Mouse (Mus musculus) testis, postnatal 10 days (tissue): ENCODE data around the gene Aldh3b3.
"Not testable (repeated sequence)": the region's sequence is repeated elsewhere in the genome, so short reads cannot be mapped to it uniquely, and the experiment has no call there.

Source experiments
- DNase-seq: peaks from one replicate; pipeline ENCODE4 v3.0.0; 2021; ENCODE audit warnings: low spot score

Aldh3b3 gene

GRCm38 (mm10) chr19:3974608-3975007, 16.2 kb downstream of the Aldh3b3 start:
- not testable (repeated sequence) for DNase-seq

DNA sequence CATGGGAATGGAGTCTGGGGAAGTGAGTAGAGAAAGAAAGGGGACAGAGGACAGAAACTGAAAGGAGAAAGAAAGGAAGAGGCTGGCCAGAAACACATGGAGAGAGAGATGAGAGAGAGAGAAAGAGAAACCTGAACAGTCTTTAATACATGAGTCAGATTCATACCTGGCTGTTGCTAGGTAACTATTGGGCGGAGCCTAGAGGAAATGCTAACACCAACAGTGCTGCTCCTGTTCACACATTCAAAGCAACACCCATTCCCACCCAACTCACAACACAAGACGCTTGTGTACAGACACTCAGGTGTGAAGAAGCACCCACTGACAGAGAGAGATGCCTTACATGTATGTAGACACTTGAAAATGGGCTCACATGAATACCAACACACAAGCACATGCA, 17.4 kb downstream of the Aldh3b3 start:
- DNase-seq: no peak

DNA sequence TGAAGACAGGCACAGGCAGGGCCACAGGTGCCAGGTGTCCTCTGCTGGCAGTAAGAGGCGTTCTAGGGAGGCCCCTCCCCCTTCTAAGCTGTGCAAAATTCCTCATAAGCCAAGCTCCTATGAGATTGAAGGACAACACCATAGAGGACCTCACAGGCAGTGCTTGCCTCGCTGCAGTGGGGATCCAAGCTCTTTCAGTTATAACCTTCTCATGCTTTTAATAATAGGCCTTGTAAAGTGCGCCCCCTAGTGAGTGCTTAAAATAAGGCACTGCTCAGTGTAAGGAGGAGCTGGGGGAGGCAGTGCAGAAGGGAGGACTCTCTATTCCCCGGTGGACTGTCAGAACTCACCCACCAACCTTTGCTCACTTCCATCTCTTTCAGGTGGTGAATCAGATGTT, 21.9 kb downstream of the Aldh3b3 start:
- DNase-seq: peak; percentile 84

DNA sequence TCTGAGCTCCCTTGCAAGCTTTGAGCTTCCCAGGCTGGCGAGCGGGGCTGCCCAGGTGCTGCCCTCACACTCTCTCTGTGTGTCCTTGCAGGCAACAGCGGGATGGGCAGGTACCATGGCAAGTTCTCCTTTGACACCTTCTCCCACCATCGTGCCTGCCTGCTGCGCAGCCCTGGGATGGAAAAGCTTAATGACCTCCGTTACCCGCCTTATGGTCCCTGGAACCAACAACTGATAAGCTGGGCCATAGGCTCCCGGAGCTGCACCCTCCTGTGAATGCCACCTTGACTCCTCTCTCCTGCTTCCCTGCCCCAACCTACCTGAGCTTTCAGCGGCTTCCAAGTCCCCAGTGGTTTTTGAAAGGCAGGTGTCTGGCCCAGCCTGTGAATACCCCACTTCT, 22.5 kb downstream of the Aldh3b3 start:
- no peak for DNase-seq

GRCm38 (mm10) chr19:3983527-3984200, 25.2 kb downstream of the Aldh3b3 start:
- no peak for DNase-seq

DNA sequence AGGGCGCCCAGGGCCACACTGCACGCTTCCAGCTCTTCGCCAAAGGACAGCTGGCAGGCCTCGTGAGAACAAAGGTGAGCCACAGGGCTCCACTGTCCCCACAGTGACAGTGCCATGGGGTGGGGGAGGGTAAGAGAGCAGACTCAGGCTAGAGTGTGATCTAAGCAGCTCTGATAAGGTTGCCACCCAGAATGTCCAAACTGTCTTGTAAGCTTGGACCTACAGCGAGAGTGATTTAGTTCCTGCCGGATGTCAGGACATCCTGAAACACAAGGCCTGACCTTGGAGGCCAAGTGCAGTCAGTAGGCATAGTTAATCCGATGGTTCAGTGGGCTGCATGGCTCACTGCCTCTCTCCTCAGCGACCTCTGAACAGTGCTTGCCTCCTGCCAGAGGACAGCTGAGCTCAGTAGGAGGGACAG, 26.8 kb downstream of the Aldh3b3 start:
- DNase-seq: no peak

GRCm38 (mm10) chr19:3986334-3986733, 27.9 kb downstream of the Aldh3b3 start, which contains the start of gene Acy3:
Gene Acy3 (plus strand): TSS chr19:3986570.
- DNase-seq: peak; percentile 91

DNA sequence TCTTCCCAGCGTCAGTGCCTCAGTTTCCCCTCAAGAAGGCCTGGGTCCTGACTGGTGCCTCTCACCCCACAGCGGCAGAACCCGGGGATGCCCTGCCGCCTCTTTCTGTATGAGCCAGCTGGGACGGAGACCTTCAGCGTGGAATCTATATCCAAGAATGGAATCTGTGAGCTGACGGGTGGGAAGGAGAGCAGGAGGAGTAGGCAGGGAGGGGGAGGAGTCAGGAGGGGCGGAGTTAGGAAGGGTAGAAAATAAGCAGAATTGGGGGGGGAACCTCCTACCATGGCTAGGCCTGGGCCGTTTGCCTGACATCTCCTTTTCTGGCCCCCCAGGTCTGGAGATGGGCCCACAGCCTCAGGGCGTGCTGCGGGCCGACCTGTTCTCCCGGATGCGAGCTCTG, 29.6 kb downstream of the Aldh3b3 start:
- DNase-seq: no peak

DNA sequence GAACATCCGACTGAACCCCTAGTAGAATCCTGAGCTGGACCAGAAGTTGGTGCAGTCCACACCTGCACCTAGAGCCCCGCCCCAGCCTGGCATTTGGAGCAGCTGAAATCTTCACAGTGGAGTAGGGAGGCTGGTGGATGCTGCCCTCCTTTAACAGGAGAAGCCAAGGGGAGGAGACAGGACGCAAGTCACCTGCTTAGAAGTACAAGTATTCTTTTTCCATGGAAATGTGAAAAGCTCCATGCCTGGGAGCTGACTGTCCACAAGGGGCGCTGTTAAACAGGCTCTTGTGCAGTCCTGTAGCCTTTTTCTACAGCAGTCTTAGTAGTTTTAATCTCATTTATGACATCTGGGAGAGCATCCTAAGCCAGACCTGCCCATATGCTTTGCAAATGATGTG, 30.3 kb downstream of the Aldh3b3 start:
- DNase-seq: no peak

DNA sequence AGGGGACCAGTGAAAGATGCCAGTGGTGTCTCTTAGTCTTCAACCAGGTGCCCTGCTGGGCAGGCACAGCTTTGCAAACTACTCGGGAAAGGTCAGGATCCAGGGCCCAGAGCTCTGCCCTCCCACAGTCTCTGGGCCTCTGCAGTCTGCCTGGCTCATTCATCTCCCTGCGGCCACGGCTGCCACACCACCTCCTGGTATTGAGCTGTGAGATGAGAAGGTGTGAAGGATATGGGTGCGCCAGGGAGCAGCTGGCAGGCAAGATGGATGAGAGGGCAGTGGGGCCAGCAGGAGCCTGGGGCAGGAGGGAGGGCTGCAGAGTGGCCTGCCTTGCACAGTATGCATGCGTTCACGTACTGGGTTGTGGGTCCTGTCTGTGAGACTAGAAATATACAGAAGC, 32.4 kb downstream of the Aldh3b3 start:
- DNase-seq: no peak

- DNase-seq: no peak
These were observed 33.1 kb downstream of the Aldh3b3 start for GRCm38 (mm10) chr19:3991562-3991961.

DNA sequence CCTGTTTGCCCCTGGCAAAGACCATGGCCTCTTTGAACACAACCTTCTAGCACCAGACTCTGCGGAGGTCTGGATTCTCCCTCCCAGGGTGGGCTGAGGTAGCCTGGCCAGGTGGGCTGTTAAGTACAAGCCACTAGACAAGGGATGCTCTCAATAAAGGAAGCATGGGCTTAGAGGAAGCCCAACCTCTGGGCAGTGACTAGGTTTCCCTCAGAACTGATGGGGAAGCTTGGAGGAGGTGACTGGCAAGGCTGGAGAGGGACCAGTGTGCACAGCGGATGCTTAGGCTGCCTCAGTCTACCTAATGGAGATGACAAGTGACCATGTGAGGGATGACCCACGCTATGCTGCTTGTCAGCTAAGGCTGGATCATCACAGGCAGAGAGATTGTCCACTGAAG, 33.5 kb downstream of the Aldh3b3 start:
- DNase-seq: no peak

- DNase-seq: no peak
These were observed 34.0 kb downstream of the Aldh3b3 start, which contains the start of gene Tbx10 for GRCm38 (mm10) chr19:3992416-3992815. Gene Tbx10 (plus strand): TSS chr19:3992752.

GRCm38 (mm10) chr19:3994932-3995331, 36.5 kb downstream of the Aldh3b3 start:
- no peak for DNase-seq

DNA sequence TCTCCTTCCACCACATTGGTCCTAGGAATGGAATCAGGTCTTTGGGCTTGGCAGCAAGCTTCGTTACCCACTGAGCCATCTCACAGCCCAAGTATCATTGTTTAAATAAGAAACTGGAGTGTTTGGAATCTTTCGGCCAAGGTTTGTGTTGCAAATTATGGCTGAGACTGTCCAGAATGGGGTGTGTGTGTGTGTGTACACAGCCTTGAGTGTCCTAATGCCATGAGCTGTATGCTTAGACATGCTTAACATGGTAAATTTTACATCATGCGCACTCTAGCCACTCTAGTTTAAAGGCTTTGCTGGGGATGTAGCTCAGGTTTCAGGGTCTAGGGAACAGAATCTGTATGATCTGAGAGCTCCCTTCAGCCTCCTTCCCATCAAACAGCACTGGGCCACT, 37.1 kb downstream of the Aldh3b3 start:
- DNase-seq: no peak

DNA sequence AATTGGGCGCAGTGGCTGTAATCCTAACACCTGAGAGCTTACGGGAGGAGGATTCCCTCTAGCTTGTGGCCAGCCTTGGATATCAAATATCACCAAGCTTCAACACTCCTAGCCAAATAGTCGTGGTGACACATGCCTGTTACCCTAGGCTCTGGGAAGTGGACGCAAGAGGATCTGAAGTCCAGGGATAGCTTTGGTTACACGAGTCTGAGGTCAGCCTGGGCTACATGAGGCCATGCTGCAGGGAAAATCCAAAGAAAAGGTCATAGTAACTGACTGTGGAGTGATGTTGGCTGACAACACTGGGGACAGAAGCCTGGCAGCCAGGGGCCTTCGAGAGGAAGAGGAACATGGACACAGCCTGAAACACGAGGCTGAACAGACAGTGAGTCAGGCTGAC, 37.7 kb downstream of the Aldh3b3 start:
- no peak for DNase-seq

DNA sequence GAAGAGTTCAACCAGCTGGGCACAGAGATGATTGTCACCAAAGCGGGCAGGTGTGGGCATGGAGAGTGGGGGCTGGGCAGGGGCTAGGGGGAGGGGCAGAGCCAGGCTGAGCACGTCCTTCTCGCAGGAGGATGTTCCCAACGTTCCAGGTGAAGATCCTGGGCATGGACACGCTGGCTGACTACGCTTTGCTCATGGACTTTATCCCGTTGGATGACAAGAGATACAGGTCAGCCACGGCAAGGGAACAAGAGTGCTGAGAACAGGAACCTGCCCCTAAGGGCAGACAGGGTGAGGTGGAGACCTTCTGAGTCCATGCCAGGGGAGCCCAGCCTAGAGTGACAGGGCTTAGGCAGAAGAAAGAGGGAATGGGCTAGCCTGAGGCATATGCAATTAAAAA, 38.3 kb downstream of the Aldh3b3 start:
- DNase-seq: no peak

- no peak for DNase-seq
These were observed 38.8 kb downstream of the Aldh3b3 start for GRCm38 (mm10) chr19:3997231-3997630.

DNA sequence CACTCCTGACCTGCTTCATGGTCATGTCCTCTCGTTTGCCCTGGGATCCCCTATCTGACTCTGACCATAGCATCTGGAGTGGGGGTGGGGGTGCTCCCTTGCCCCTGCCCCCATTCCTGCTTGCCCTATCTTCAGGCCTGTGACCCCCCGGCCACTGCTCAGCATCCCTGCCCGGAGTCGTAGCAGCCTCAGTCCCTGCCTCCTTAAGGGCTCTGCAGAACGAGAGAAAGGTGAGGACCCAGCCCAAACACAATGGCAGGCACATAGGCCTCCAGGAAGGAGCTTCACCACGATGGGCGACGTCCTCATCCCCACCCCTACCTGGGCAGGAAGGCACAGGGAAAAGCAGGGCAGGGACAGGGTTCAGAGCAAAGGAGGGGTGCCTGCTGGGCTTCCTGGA, 39.9 kb downstream of the Aldh3b3 start:
- DNase-seq: no peak

GRCm38 (mm10) chr19:3999121-3999730, 40.8 kb downstream of the Aldh3b3 start:
- no peak for DNase-seq

DNA sequence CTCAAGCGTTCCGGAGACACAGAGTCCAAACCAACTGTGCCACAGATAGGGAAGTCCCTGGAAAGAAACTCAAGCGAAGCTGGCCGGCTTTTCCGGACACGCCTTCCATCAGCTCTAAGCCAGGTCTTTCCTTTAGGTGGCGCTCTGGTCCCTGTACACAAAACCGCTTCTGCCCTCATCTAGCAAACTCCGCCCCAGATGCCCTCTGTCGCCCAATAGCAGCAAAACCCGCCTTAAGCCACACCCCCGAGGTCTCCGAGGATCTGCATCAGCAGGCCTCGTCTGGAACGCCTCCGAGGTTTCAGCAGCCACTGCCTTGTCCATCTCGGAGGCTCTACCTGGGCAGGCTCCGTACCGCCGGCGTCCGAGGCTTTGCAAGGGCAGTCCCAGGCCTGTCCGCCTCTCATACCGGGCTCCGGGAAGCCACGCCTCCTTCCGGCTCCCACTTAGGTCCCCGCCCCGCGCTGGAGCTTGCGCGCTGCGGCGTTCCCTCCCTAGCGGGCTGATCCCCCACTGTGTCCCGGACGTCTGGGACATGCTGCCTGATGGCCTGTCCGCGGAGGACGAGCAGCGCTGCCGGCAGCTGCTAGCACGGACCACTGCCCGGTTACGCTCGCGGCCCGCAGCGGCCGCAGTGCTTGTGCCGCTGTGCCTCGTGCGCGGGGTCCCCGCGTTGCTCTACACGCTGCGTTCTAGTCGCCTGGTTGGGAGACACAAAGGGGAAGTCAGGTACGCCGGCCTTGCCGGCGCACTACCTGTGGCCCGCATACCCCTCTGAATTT, 41.9 kb downstream of the Aldh3b3 start, which contains the start of the genes Nudt8 and Gm49405:
Nudt8 (plus strand) TSS at position 462 of the 782 bp plus-strand sequence.
Gm49405 (plus strand) TSS at position 508 of the 782 bp plus-strand sequence.
- peak; percentile 95 for DNase-seq

DNA sequence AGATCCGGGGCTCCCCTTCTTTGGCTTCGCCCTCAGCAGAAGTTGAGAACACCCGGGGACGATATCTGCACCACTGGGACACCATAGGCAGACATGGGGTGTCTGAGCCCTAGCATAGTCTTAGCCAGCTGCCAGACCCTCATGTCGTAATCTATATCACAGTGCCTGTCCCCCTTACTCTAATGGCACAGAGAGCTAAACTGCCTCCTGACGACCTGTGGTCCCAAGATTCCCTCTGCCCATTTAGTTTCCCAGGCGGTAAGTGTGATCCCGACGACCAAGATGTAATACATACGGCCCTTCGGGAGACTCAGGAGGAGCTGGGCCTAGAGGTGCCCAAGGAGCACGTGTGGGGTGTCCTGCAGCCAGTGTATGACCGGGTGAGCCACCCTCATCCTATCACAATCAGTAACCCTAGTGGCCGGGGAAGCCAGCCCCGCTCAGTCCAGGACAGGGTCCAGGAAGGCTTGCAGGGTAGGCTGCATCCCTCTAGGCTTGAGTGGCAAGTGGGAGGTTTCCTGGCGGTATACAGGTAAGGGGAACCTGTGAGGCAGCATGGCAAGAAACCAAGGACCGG, 42.6 kb downstream of the Aldh3b3 start:
- no peak for DNase-seq
